Mouse (Mus musculus) lung, embryonic 14.5 days (tissue): ENCODE measurements at regions not wholly inside any gene's neighbourhood (a gene's known extent, or its start where the extent isn't known, plus 50 kb on each side); places are given as distances from the start of the nearest gene placed in this dataset.
A peak's percentile ranks its signal among the peaks of the same experiment; 100 is the strongest.

ENCODE experiments used
- ATAC-seq: fragments of 200-750 bp; cut with Nextera tagmentation; 2 replicates; pipeline ENCODE4 v1.8.0; 2017; ENCODE audit warnings: mild to moderate bottlenecking, moderate TSS enrichment, moderate library complexity; ENCODE audit not compliant: insufficient read depth
- DNase-seq: peaks from one replicate; pipeline ENCODE4 v3.0.0-alpha.2; 2015
- H3K27ac ChIP-seq: fragments of 300-500 bp; sonication (generic); 2 replicates; pipeline ENCODE4 v1.5.1; 2014; ENCODE audit warnings: low read depth, mild to moderate bottlenecking, moderate library complexity
- H3K27me3 ChIP-seq: fragments of 300-500 bp; sonication (generic); 2 replicates; pipeline ENCODE4 v1.6.1; 2014; ENCODE audit warnings: low read length, control low read depth; ENCODE audit not compliant: insufficient read depth
- H3K36me3 ChIP-seq: fragments of 300-500 bp; sonication (generic); 2 replicates; pipeline ENCODE4 v1.6.1; 2014; ENCODE audit warnings: control low read depth; ENCODE audit not compliant: insufficient read depth
- H3K4me1 ChIP-seq: fragments of 300-500 bp; sonication (generic); 2 replicates; pipeline ENCODE4 v1.6.1; 2014; ENCODE audit warnings: antibody characterized with exemption, control low read depth; ENCODE audit not compliant: insufficient read depth
- H3K4me2 ChIP-seq: fragments of 300-500 bp; sonication (generic); 2 replicates; pipeline ENCODE4 v1.6.1; 2014; ENCODE audit warnings: mild to moderate bottlenecking
- H3K4me3 ChIP-seq: fragments of 300-500 bp; sonication (generic); 2 replicates; pipeline ENCODE4 v1.5.1; 2014; ENCODE audit warnings: low read depth, low read length
- H3K9ac ChIP-seq: fragments of 300-500 bp; sonication (generic); 2 replicates; pipeline ENCODE4 v1.6.1; 2014
- H3K9me3 ChIP-seq: fragments of 300-500 bp; sonication (generic); 2 replicates; pipeline ENCODE4 v1.6.1; 2016; ENCODE audit warnings: low read depth, low read length, control low read depth
- CTCF ChIP-seq: IDR thresholded peaks from 2 replicates; pipeline ENCODE4 v1.5.1; 2016; ENCODE audit warnings: antibody characterized with exemption, low read depth
- WGBS: fragments of 180-500 bp; shearing (Covaris S2); extraction: QIAGEN DNeasy Blood & Tissue Kit; methylation state at CpG from one replicate; pipeline ENCODE4 v1.1.7; 2014; 5-methylcytosine and 5-hydroxymethylcytosine counted together

DNA sequence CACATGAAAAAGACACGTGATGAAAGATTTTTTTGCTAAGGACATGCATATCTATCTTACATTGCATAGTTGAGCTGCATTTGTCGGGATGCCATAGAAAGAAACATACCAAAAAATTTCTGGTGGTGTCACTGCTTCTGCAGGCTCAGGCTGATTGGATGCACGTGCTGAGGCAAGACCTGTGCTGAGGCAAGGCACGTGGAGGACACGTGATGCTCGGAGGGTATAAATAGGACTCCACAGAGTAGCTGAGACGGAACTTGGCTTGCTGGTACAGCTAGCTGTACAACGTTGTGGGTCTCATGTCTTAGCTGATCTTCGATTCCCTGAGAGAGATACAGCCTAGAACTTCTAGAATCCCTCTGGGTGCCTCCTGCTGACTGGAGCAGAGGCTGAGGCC, 120.6 kb downstream of the H2al2a start:
- Histone ChIP-seq H3K36me3 (no peaks in the 10 kb centered on the region), H3K9ac (no peak overlapping the region), H3K4me2 (no peak overlapping the region), H3K9me3 (no peaks in the 10 kb centered on the region), H3K27ac (no peak overlapping the region), H3K4me1 (no peaks in the 10 kb centered on the region), H3K4me3 (no peak overlapping the region), H3K27me3 (no peaks in the 10 kb centered on the region)
- DNase-seq (no peak), ATAC-seq (no peak)
- TF ChIP-seq CTCF: no peak
- 76% methylated on average over 9 of the region's 9 CpGs for WGBS

DNA sequence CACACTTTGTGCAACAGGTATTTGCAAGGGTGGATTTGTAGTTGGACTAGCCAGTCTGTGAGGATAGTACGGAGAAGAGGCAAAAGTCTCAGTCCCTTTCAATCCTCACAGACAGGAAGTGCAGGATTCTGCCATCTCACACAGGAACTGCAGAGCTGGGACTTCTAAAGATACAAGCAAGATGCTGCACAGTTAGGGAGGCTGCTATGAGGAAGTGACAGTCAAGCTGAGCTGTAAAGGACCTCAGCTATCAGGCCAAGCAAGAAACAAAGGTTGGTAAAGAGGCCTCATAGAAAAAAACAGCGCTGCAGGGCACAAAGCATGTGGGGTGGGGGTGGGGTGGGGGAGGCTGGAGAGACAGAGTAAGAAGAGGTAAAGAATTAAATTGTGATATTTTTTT, 126.2 kb downstream of the H2al2a start:
- no peaks in the 10 kb centered on the region for H3K27me3 ChIP-seq
- TF ChIP-seq CTCF: no peak
- DNase-seq (no peak), ATAC-seq (no peak)
- no peak overlapping the region for H3K9ac ChIP-seq
- H3K4me3 ChIP-seq: no peak overlapping the region
- no peaks in the 10 kb centered on the region for H3K4me1 ChIP-seq
- no peaks in the 10 kb centered on the region for H3K36me3 ChIP-seq
- 57% methylated on average over 2 of the region's 2 CpGs for WGBS
- H3K27ac ChIP-seq: no peak overlapping the region
- no peak overlapping the region for H3K4me2 ChIP-seq
- H3K9me3 ChIP-seq: no peaks in the 10 kb centered on the region

DNA sequence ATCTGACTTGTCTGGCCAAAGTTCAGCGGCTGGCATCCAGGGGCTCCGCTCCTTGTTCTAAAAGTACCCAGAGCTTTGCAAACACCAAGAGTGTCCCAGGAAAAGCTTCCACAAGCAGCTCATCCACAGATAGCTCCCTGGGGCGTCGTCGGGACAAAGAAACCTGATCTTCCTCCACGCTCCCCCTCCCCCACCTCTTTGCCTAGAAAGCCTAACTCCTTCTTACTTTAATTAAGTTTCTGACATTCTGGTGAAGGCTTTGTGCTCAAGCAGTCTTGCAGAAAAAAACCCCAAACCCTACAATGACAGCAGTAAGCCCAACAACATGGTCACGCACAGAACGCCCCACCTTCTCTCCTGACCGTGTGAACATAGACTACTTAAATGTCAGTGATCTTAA, 128.6 kb downstream of the H2al2a start:
- WGBS: 29% methylated on average over 9 of the region's 9 CpGs
- H3K4me3 ChIP-seq: no peak overlapping the region
- H3K4me2 ChIP-seq: no peak overlapping the region
- no peaks in the 10 kb centered on the region for H3K9me3 ChIP-seq
- no peak overlapping the region for H3K9ac ChIP-seq
- no peak for DNase-seq
- no peak overlapping the region for H3K27ac ChIP-seq
- no peaks in the 10 kb centered on the region for H3K27me3 ChIP-seq
- TF ChIP-seq CTCF: no peak
- H3K4me1 ChIP-seq: no peaks in the 10 kb centered on the region
- H3K36me3 ChIP-seq: no peaks in the 10 kb centered on the region
- no peak for ATAC-seq

DNA sequence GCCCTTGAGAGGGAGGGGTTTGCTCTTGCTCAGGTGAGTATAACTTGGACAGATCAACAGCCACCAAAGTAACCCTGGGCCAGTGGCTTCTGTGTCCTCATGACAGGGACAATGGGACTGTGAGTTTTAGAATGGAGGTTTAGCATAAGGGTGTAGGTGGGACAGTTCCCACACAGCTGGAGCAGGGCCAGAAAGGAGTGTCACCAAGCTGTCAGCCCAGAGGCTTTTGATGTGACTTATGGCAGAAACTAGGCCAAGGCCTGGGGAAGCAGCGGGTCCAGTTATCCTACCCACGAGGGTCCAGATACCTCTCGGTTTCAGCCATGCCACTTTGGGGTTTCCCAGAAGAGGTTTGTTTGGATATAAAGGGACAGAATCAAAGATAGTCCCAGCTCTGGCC, 129.4 kb downstream of the H2al2a start:
- Histone ChIP-seq H3K4me1 (no peaks in the 10 kb centered on the region), H3K36me3 (no peaks in the 10 kb centered on the region), H3K4me2 (no peak overlapping the region), H3K27ac (no peak overlapping the region), H3K4me3 (no peak overlapping the region), H3K27me3 (no peaks in the 10 kb centered on the region), H3K9ac (no peak overlapping the region), H3K9me3 (no peaks in the 10 kb centered on the region)
- no peak for DNase-seq
- no peak for ATAC-seq
- no peak for TF ChIP-seq CTCF
- WGBS: 58% methylated on average over 3 of the region's 3 CpGs

DNA sequence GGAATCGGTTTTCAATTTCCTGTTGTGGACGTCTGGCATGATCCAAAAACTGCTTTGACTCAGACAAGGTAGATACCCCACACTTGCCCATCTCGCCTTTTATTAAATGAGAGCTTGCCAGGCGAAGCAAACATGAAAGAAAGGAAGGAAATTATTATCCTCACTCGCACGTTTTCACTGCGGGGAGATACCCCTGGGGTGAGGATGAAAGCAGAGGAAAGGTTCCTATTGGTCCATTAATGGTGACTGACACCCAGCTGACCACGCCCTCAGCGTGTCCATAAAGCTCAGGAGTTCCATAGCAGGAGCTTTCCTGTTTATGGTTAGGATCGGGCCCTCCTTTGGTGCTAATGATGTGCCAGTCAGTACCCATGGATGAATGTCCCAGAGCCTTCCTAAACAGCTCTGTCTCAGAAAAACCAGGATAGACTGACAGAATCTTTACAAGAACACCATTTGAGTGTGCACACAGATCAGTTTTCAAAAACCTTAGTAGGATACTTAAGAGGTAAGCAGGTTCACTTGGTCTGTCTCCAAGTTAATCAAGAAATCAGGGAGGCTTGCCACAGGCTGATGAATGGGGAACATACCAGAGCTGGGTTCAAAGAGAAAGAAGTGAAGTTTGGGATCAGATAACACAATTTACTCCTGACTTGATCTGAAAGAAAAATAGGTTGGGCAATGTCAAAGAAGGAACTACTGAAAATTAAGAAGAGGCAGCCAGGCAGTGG, 130.7 kb upstream of the Nebl start:
- Histone ChIP-seq H3K9ac (no peak overlapping the region), H3K27me3 (no peaks in the 10 kb centered on the region), H3K9me3 (no peaks in the 10 kb centered on the region), H3K4me3 (no peak overlapping the region), H3K36me3 (no peaks in the 10 kb centered on the region), H3K4me2 (peak overlapping the region; percentile 41), H3K4me1 (peaks cover 12% of the 10 kb centered on the region; the same call in 1 of the 2 replicates), H3K27ac (no peak overlapping the region)
- no peak for TF ChIP-seq CTCF
- DNase-seq (peak; percentile 53), ATAC-seq (peak; percentile 45; the same call in 1 of the 2 replicates)
- 14% methylated on average over 10 of the region's 10 CpGs for WGBS

DNA sequence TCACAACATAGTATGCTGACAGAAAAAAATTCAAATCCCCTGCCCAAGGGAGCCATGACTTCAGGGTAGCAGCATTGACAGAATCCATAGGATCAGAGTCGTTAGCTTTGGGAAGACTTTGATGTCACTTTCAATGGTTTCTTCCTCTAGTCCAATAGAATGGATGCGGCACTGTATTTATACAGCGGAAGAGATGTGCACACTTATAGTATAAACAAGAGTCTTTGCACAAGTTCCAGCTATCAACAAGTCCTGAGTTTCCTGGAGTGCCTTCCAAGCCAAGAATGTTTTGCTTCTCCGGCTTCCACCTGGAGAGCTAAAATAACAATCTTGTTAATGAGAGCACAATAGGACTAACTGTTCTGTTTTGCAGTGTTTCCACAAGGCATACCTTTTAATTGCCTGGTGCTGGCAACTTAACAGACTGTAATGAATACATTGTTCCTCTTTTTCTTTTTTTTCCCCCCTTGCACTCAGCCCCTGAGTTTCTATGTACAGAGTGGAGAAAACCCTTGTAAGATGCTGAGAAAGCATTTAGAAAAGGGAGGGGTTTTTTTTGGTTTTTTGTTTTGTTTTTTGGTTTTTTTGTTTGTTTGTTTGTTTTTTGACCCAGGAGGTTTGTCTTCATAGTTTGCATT, 129.8 kb upstream of the Nebl start:
- 12% methylated on average over 4 of the region's 4 CpGs for WGBS
- H3K9me3 ChIP-seq: no peaks in the 10 kb centered on the region
- TF ChIP-seq CTCF: no peak
- H3K4me2 ChIP-seq: peak overlapping the region; percentile 41
- no peak overlapping the region for H3K9ac ChIP-seq
- DNase-seq (peak; percentile 74), ATAC-seq (no peak)
- H3K4me3 ChIP-seq: no peak overlapping the region
- H3K27me3 ChIP-seq: no peaks in the 10 kb centered on the region
- no peaks in the 10 kb centered on the region for H3K36me3 ChIP-seq
- H3K27ac ChIP-seq: no peak overlapping the region
- peaks cover 12% of the 10 kb centered on the region; the same call in 1 of the 2 replicates for H3K4me1 ChIP-seq

DNA sequence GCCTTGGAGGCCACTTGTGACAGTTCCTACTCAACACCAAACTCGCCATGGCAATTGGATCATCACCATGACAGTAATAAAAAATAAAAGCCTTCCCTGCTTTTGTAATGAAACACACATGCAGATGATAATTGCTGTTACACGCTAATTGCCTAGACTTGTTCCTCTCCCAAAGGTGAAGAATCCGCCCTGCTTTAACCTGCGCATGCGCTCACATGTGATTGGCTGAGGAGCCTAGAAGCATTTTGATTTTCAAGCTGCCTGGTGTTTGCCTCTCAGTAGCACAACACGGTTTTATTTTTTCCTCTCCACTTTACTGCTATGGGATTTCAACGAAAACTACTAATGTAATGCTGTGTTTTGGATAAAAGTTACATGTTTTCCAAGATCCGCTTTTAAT, 128.0 kb upstream of the Nebl start:
- no peaks in the 10 kb centered on the region for H3K9me3 ChIP-seq
- no peak for TF ChIP-seq CTCF
- ATAC-seq: no peak
- WGBS: 94% methylated on average over 8 of the region's 8 CpGs
- H3K36me3 ChIP-seq: no peaks in the 10 kb centered on the region
- DNase-seq: no peak
- H3K4me2 ChIP-seq: no peak overlapping the region
- H3K4me3 ChIP-seq: no peak overlapping the region
- H3K9ac ChIP-seq: no peak overlapping the region
- no peak overlapping the region for H3K27ac ChIP-seq
- H3K4me1 ChIP-seq: peaks cover 12% of the 10 kb centered on the region; the same call in 1 of the 2 replicates
- H3K27me3 ChIP-seq: no peaks in the 10 kb centered on the region
